Mouse (Mus musculus) leukemia stem cell, adult 10-12 weeks (primary cell): ENCODE data around the gene Arpp21. TPM values are rescaled to one million over a fixed set of nuclear protein-coding genes. Genes with fewer than 3 reads are reported as not detected.

Experiments used
- polyA plus RNA-seq: library from polyadenylated mRNA; stranded (reverse); fragments of >175 nt; gene quantifications from 2 replicates; pipeline ENCODE4 v1.2.3, GENCODE M21; 2012; ENCODE audit warnings: low replicate concordance

Gene Arpp21
- polyA plus RNA-seq = 0.10 and 0.23 TPM in 2 replicates

DNA sequence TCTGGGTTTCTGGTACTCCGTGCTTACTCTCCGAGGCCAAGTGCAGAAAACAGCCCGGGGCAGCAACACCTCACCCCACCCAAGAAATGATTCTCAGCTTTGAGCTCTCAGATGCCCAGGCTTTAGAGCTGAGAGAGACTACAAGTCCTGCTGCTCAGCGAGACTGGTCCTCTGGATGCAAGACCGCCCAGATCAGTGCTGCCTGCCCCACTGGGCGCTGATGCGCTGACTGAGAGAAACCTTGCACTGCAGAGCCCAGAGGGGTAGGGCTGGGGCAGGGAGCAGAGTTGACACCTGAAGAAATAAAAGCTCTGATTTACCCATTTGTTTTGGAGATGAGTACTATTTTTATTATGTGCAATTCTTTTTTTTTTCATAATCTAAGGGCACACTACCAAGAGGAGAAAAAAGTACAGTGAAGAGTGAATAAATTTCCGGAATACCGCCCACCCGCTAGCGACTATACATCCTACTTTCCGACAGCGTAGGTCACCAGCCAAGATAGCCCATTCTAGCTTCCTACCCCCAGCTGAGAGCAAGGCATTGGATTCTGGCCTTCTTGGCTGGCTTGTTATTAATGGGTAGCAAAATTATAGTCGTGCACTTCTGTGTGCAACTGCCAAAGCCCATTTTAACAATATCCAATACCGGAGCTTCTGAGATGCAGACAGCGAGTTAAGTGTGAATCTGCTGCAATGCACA lies at the start of gene Arpp21:
Gene Arpp21, minus strand, starts transcription at position 243 of the 702 bp plus-strand sequence.

